Mouse (Mus musculus) MEL (cell line): ENCODE results near the gene Tmem107.

Source experiments
- CHD1 ChIP-seq: IDR thresholded peaks from 2 replicates; pipeline ENCODE4 v1.6.1; 2012; ENCODE audit warnings: low read depth, mild to moderate bottlenecking, inconsistent platforms, low read length, improper control_type of control experiment
- POLR2A ChIP-seq, 2 experiments: IDR thresholded peaks; 2 replicates each; pipeline ENCODE4 v1.6.1; 2011 to 2012; ENCODE audit warnings: low read length in 2 of 2, mild to moderate bottlenecking in 2 of 2, control low read depth in 1 of 2, improper control_type of control experiment in 1 of 2, low read depth in 1 of 2, moderate library complexity in 1 of 2; ENCODE audit not compliant: control insufficient read depth in 1 of 2, insufficient read depth in 1 of 2, poor library complexity in 1 of 2

GRCm38 (mm10) chr11:69071262-69071661 is 656 bp downstream of the Tmem107 start:
- no peak for TF ChIP-seq CHD1
- TF ChIP-seq POLR2A (IDR thresholded peaks at IDR 0.05; ENCODE audit: control insufficient read depth in 1 of 2, insufficient read depth in 1 of 2, low read depth in 1 of 2, low read length in 2 of 2, poor library complexity in 1 of 2) = no peak
